Mouse (Mus musculus): ENCODE measurements around the gene Hip1. TPM values are rescaled to one million over a fixed set of nuclear protein-coding genes. Genes with fewer than 3 reads are reported as not detected.

Hip1 gene
- 70.3 and 76.5 TPM in 2 replicates for polyA plus RNA-seq (2014; fragmentation: Nextera tagmentation; extraction: Ambion mirVana)

GRCm38 (mm10) chr5:135544865-135545797, at the start of gene Hip1:
TSS of gene Hip1 (minus strand) at chr5:135545120.
- WGBS = 1% methylated on average over 46 of the region's 46 CpGs
- DNase-seq (ENCODE audit: low spot score) = peak; percentile 97
- H3K4me1 ChIP-seq (replicated peaks; ENCODE audit: control insufficient read depth, insufficient read depth, low read length) = no peaks in the 10 kb centered on the region; the same call in 1 of the 2 replicates
- peak within 1 kb of the TSS; percentile 65 for H3K9ac ChIP-seq (ENCODE audit: low read length)
- peak; percentile 99 for ATAC-seq (replicated peaks; ENCODE audit: low FRiP score)
- H3K4me2 ChIP-seq (ENCODE audit: low read depth, low read length, severe bottlenecking) = peak within 1 kb of the TSS; percentile 96
- peak within 1 kb of the TSS; percentile 68 for H3K4me3 ChIP-seq (ENCODE audit: low read depth, low read length)
- peak within 1 kb of the TSS; percentile 41; the same call in 1 of the 2 replicates for H3K27ac ChIP-seq (ENCODE audit: low read depth, low read length)
- H3K27me3 ChIP-seq (ENCODE audit: control insufficient read depth, insufficient read depth, low read length) = no peaks in the 10 kb centered on the region
- H3K9me3 ChIP-seq (ENCODE audit: control insufficient read depth, low read length) = no peaks in the 10 kb centered on the region
- H3K36me3 ChIP-seq (ENCODE audit: control insufficient read depth, insufficient read depth, low read length) = no peaks in the 10 kb centered on the region

GRCm38 (mm10) chr5:135589996-135590784, 45.3 kb upstream of the Hip1 start:
- H3K9ac ChIP-seq (ENCODE audit: low read length) = no peak overlapping the region
- no peaks in the 10 kb centered on the region for H3K27me3 ChIP-seq (ENCODE audit: control insufficient read depth, insufficient read depth, low read length)
- no peak overlapping the region for H3K4me3 ChIP-seq (ENCODE audit: low read depth, low read length)
- no peaks in the 10 kb centered on the region for H3K36me3 ChIP-seq (ENCODE audit: control insufficient read depth, insufficient read depth, low read length)
- H3K4me2 ChIP-seq (ENCODE audit: low read depth, low read length, severe bottlenecking) = no peak overlapping the region
- no peak overlapping the region for H3K27ac ChIP-seq (ENCODE audit: low read depth, low read length)
- no peak for ATAC-seq (replicated peaks; ENCODE audit: low FRiP score)
- no peaks in the 10 kb centered on the region for H3K9me3 ChIP-seq (ENCODE audit: control insufficient read depth, low read length)
- DNase-seq (ENCODE audit: low spot score) = no peak
- WGBS = 83% methylated on average over 12 of the region's 12 CpGs
- no peaks in the 10 kb centered on the region for H3K4me1 ChIP-seq (replicated peaks; ENCODE audit: control insufficient read depth, insufficient read depth, low read length)

- H3K27ac ChIP-seq (ENCODE audit: low read depth, low read length) = no peak overlapping the region
- no peaks in the 10 kb centered on the region for H3K27me3 ChIP-seq (ENCODE audit: control insufficient read depth, insufficient read depth, low read length)
- no peak overlapping the region for H3K9ac ChIP-seq (ENCODE audit: low read length)
- 86% methylated on average over 4 of the region's 4 CpGs for WGBS
- no peaks in the 10 kb centered on the region for H3K4me1 ChIP-seq (replicated peaks; ENCODE audit: control insufficient read depth, insufficient read depth, low read length)
- no peak overlapping the region for H3K4me3 ChIP-seq (ENCODE audit: low read depth, low read length)
- H3K4me2 ChIP-seq (ENCODE audit: low read depth, low read length, severe bottlenecking) = no peak overlapping the region
- H3K9me3 ChIP-seq (ENCODE audit: control insufficient read depth, low read length) = no peaks in the 10 kb centered on the region
- ATAC-seq (replicated peaks; ENCODE audit: low FRiP score) (no peak), DNase-seq (ENCODE audit: low spot score) (no peak)
- H3K36me3 ChIP-seq (ENCODE audit: control insufficient read depth, insufficient read depth, low read length) = no peaks in the 10 kb centered on the region
These were observed 42.8 kb upstream of the Hip1 start for GRCm38 (mm10) chr5:135587764-135588163.

GRCm38 (mm10) chr5:135585691-135586090, 40.8 kb upstream of the Hip1 start:
- no peaks in the 10 kb centered on the region for H3K27me3 ChIP-seq (ENCODE audit: control insufficient read depth, insufficient read depth, low read length)
- DNase-seq (ENCODE audit: low spot score) (no peak), ATAC-seq (replicated peaks; ENCODE audit: low FRiP score) (no peak)
- no peak overlapping the region for H3K4me3 ChIP-seq (ENCODE audit: low read depth, low read length)
- H3K9ac ChIP-seq (ENCODE audit: low read length) = no peak overlapping the region
- no peaks in the 10 kb centered on the region for H3K4me1 ChIP-seq (replicated peaks; ENCODE audit: control insufficient read depth, insufficient read depth, low read length)
- no peaks in the 10 kb centered on the region for H3K9me3 ChIP-seq (ENCODE audit: control insufficient read depth, low read length)
- H3K27ac ChIP-seq (ENCODE audit: low read depth, low read length) = no peak overlapping the region
- H3K36me3 ChIP-seq (ENCODE audit: control insufficient read depth, insufficient read depth, low read length) = no peaks in the 10 kb centered on the region
- WGBS = 94% methylated on average over 8 of the region's 8 CpGs
- no peak overlapping the region for H3K4me2 ChIP-seq (ENCODE audit: low read depth, low read length, severe bottlenecking)

- H3K4me1 ChIP-seq (replicated peaks; ENCODE audit: control insufficient read depth, insufficient read depth, low read length) = no peaks in the 10 kb centered on the region
- no peak overlapping the region for H3K27ac ChIP-seq (ENCODE audit: low read depth, low read length)
- no peak overlapping the region for H3K4me3 ChIP-seq (ENCODE audit: low read depth, low read length)
- no peak overlapping the region for H3K9ac ChIP-seq (ENCODE audit: low read length)
- ATAC-seq (replicated peaks; ENCODE audit: low FRiP score) (no peak), DNase-seq (ENCODE audit: low spot score) (no peak)
- H3K4me2 ChIP-seq (ENCODE audit: low read depth, low read length, severe bottlenecking) = no peak overlapping the region
- no peaks in the 10 kb centered on the region for H3K27me3 ChIP-seq (ENCODE audit: control insufficient read depth, insufficient read depth, low read length)
- no peaks in the 10 kb centered on the region for H3K36me3 ChIP-seq (ENCODE audit: control insufficient read depth, insufficient read depth, low read length)
- 85% methylated on average over 4 of the region's 4 CpGs for WGBS
- H3K9me3 ChIP-seq (ENCODE audit: control insufficient read depth, low read length) = no peaks in the 10 kb centered on the region
These were observed 37.4 kb upstream of the Hip1 start for GRCm38 (mm10) chr5:135582330-135582729.

- no peak overlapping the region for H3K4me3 ChIP-seq (ENCODE audit: low read depth, low read length)
These were observed 34.4 kb upstream of the Hip1 start for GRCm38 (mm10) chr5:135579331-135579751.

GRCm38 (mm10) chr5:135576055-135576454, 31.1 kb upstream of the Hip1 start:
- no peak for ATAC-seq (replicated peaks; ENCODE audit: low FRiP score)
- Histone ChIP-seq H3K27ac (ENCODE audit: low read depth, low read length) (no peak overlapping the region), H3K4me3 (ENCODE audit: low read depth, low read length) (no peak overlapping the region), H3K27me3 (ENCODE audit: control insufficient read depth, insufficient read depth, low read length) (no peaks in the 10 kb centered on the region), H3K4me2 (ENCODE audit: low read depth, low read length, severe bottlenecking) (no peak overlapping the region), H3K9ac (ENCODE audit: low read length) (no peak overlapping the region; the same call in 1 of the 2 replicates), H3K9me3 (ENCODE audit: control insufficient read depth, low read length) (no peaks in the 10 kb centered on the region), H3K36me3 (ENCODE audit: control insufficient read depth, insufficient read depth, low read length) (no peaks in the 10 kb centered on the region), H3K4me1 (replicated peaks; ENCODE audit: control insufficient read depth, insufficient read depth, low read length) (no peaks in the 10 kb centered on the region)
- DNase-seq (ENCODE audit: low spot score) = no peak
- WGBS = 68% methylated on average over 4 of the region's 4 CpGs

More at GRCm38 (mm10) chr5:135579331-135579751, 34.4 kb upstream of the Hip1 start:
- H3K4me2 ChIP-seq (ENCODE audit: low read depth, low read length, severe bottlenecking) = no peak overlapping the region
- DNase-seq (ENCODE audit: low spot score) (no peak), ATAC-seq (replicated peaks; ENCODE audit: low FRiP score) (no peak)
- 89% methylated on average over 10 of the region's 10 CpGs for WGBS
- H3K27ac ChIP-seq (ENCODE audit: low read depth, low read length) = no peak overlapping the region
- H3K9ac ChIP-seq (ENCODE audit: low read length) = no peak overlapping the region
- H3K36me3 ChIP-seq (ENCODE audit: control insufficient read depth, insufficient read depth, low read length) = no peaks in the 10 kb centered on the region
- no peaks in the 10 kb centered on the region for H3K27me3 ChIP-seq (ENCODE audit: control insufficient read depth, insufficient read depth, low read length)
- no peaks in the 10 kb centered on the region for H3K9me3 ChIP-seq (ENCODE audit: control insufficient read depth, low read length)
- H3K4me1 ChIP-seq (replicated peaks; ENCODE audit: control insufficient read depth, insufficient read depth, low read length) = no peaks in the 10 kb centered on the region

GRCm38 (mm10) chr5:135573006-135573405, 28.1 kb upstream of the Hip1 start, which contains the start of gene Ccl24:
TSS of gene Ccl24 (minus strand) at chr5:135573049.
- Histone ChIP-seq H3K4me3 (ENCODE audit: low read depth, low read length) (no peak within 1 kb of the TSS), H3K27me3 (ENCODE audit: control insufficient read depth, insufficient read depth, low read length) (no peaks in the 10 kb centered on the region), H3K4me1 (replicated peaks; ENCODE audit: control insufficient read depth, insufficient read depth, low read length) (no peaks in the 10 kb centered on the region), H3K4me2 (ENCODE audit: low read depth, low read length, severe bottlenecking) (no peak within 1 kb of the TSS), H3K36me3 (ENCODE audit: control insufficient read depth, insufficient read depth, low read length) (no peaks in the 10 kb centered on the region), H3K9ac (ENCODE audit: low read length) (no peak within 1 kb of the TSS), H3K9me3 (ENCODE audit: control insufficient read depth, low read length) (no peaks in the 10 kb centered on the region), H3K27ac (ENCODE audit: low read depth, low read length) (no peak within 1 kb of the TSS)
- no peak for ATAC-seq (replicated peaks; ENCODE audit: low FRiP score)
- 95% methylated on average over 6 of the region's 6 CpGs for WGBS
- DNase-seq (ENCODE audit: low spot score) = no peak

Data from forebrain, embryonic 11.5 days (tissue).